Mouse (Mus musculus): ENCODE data around the gene Kcnh3.
"Not testable (repeated sequence)": the region's sequence is repeated elsewhere in the genome, so short reads cannot be mapped to it uniquely, and the experiment has no call there.

Gene Kcnh3

DNA sequence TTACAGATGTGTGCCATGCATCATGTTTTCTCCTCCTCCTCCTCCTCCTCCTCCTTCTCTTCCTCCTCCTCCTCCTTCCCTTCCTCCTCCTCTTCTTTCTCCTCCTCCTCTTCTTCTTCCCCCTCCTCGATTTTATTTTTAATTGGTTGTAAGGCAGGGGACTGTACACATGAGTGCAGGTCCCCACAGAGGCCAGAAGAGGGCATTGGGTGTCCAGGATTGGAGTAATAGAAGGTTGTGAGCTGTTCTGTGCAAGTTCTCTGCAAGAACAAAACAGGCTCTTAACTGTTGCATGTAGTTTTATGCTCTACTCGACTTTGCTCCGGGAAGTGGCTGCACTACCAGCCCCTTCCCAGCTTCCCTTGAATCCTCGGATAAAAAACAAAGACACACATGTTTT lies 15.5 kb downstream of the Kcnh3 start:
- DNase-seq (ENCODE audit: low spot score in 2 of 2), result no peak

DNA sequence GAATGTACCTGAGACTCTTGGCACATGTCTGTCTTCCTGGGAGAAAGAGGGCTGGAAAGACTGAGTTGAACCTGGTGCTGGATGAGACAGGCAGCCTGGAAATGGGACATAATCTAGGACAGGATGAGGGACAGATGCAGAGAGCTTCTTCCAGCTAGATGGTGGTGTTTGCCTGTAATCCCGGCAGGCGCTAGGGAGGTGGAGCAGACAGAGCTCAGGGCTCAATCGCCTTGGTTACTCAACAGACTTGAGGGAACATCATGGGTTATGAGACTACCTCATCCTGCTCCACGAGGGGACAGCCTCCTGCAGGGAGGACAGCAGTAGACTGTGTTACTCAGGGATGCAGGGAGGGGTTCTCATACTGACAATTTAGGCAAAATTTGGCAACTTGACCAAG lies 16.6 kb downstream of the Kcnh3 start:
- no peak for DNase-seq (ENCODE audit: low spot score in 2 of 2)

DNA sequence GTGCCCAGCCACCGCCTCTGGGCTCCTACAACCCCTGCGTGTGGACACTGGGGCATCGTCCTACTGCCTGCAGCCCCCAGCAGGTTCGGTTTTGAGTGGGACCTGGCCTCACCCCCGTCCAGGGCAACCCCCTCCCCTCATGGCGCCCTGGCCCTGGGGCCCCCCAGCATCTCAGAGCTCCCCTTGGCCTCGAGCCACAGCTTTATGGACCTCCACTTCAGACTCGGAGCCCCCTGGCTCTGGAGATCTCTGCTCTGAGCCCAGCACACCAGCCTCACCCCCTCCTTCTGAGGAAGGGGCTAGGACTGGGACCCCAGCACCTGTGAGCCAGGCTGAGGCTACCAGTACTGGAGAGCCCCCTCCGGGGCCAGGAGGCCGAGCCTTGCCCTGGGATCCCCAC lies 17.4 kb downstream of the Kcnh3 start:
- DNase-seq (ENCODE audit: low spot score in 2 of 2), result no peak

DNA sequence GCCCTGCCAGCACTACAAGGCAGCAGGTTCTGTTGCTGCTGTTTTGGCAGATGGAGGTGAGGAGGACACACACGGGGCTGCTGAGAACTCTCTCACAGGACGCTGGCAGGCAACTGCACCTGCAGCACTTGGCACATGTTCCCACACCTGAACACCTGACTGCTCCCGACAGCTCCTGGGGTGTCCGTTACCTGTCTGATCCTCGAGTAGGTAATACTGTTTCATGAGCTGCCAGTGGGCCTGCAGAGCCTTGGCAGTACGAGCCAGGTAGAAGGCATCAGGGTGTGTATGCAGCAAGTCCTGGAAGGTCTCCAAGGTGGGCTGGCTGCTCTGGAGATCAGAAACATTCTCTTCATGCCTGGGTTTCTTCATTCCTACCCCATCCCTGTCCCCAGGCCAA lies 22.1 kb downstream of the Kcnh3 start:
- not testable (repeated sequence) for DNase-seq (ENCODE audit: low spot score in 2 of 2)

DNA sequence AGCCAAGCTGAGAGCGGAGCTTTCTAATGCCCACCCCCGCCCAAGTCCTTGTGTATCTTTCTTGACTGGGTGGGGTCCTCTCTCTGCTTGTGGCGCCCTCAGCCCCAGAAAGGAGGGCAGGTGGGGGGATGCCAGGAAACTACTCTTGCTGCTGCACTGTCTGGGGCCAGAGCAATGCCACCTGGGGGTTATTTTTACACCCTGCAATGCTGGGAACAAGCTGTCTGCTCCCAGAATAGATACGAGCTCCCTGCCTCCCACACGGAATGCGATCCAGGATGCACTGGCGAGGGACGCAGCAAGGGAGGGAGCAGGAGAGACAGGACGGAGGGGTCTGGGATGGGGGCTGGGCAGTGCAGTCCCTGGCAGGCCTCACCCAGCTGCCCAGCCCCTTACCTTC lies 24.3 kb downstream of the Kcnh3 start:
- DNase-seq (ENCODE audit: low spot score in 2 of 2), result no peak

DNA sequence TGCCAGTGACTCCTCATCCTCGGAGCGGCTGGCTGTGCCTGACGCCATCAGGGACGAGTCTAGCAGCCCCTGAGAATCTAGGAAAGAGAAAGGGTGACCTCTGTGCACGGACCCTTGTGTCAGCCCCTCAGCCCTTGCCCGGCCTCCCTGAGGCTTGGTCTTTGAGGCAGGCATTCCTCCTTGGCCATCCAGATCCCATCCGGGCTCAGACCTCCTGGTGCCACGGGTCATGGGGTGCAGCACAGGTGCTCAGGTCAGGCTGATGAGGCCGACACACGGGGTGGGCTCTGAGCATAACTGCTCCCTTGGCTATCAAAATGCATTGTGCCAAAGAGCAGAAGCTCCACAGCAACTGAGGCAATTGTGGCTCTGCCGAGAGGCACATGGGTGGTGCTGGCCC lies 25.3 kb downstream of the Kcnh3 start:
- DNase-seq (ENCODE audit: low spot score in 2 of 2), result no peak

DNA sequence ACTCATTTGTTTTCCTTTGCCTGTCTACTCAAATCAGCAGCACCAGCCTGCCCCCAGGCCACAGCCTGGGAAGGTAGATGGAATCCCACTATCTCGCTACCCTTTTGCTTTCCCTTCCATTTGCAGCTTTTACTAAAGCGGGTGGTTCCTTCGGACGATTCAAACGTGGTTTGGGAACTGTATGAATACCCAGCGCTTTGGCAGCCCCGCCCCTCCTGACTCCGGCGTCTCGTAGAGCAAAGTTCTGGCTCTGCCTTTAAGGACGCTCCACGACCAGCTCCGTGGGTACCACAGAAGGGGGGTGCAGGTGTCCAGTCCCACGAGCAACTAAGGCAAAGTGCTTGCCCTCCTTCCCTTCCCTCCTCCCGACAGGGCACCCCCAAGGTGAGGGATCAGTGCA lies 26.4 kb downstream of the Kcnh3 start:
- not testable (repeated sequence) for DNase-seq (ENCODE audit: low spot score in 2 of 2)

DNA sequence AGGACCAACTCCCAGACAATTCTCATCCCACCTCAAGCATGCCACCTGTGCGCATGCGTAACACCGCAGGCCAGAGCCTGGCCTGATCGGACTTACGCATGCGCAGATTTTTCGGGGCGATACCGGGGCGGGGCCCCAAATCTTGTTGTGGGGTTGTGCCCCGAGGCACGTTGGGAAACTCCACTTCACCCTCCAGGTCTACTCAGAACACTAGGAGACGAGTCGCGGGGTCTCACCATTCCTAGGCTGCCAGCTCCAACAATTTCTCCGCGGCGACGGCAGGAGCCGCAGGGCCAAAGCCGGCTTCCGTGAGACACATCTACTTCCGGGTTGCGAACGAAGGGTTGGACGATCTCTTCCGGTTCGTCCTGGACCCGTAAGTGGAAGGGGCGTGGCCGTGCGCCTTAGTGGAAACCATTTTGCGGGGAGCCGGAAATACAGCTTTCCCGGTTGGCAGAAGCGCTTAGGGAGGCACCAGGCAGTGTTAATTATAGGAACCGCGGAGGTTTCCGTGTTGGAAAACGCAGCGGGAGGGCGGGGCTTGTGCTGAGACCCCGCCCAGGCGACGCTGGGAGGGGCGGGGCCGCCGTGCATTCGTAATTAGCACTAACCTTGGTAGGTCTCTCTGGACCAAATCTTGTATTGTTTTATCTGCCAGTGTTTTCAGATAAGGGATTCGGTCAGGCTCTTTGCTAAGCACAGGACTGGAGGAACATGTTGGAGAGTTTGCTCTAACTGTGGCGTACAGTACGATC lies 27.1 kb downstream of the Kcnh3 start, which contains the start of gene Mcrs1:
Mcrs1 (minus strand) TSS at position 336 of the 755 bp plus-strand sequence.
- DNase-seq (ENCODE audit: low spot score in 2 of 2), result peak; percentile 94 to 98

DNA sequence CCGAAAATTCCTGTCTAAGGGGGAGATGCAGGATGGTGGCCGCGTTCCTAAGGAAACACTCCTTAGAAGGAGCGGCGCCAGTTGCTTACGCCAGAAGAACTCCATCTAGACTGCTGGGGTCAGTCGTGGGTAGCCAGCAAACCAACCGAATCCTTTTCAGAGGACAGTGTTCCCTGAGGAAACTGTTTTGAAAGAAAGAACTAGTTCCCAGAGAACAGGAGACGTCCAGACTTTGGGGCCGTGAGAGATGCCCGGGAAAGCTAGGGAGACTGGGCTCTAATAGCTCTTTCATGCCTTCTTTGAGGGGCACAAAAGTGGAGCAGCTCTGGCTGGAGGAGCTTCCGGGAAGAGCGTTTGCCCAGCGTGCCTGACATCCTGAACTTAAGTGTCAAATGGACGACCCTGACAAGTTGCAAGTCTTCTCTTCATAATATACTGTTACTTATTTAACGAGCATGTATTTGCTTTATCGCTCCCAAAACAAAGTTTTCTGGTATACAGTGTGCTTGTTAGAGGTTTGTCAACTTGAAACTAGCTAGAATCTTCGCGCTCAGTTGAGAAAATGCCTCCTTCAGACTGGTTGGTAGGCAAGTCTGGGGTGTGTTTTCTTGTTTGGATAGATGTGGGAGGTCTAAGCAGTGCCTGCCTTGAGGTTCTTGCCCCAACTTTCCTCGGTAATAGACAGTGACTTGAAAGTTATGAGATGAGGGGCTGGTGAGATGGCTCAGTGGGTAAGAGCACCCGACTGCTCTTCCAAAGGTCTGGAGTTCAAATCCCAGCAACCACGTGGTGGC lies 27.9 kb downstream of the Kcnh3 start:
- DNase-seq (ENCODE audit: low spot score in 2 of 2), result no peak

DNA sequence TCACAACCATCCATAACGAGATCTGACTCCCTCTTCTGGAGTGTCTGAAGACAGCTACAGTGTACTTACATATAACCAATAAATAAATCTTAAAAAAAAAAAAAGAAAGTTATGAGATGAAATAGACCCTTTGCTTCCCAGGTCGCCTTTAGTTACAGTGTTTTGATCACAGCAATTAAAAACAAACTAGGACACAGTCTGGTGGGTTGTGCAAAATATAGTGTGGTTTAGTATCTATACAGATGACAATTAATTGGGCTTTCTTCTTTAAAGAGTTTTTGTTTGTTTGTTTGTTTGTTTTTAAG lies 28.5 kb downstream of the Kcnh3 start:
- DNase-seq (ENCODE audit: low spot score in 2 of 2), result not testable (repeated sequence)

DNA sequence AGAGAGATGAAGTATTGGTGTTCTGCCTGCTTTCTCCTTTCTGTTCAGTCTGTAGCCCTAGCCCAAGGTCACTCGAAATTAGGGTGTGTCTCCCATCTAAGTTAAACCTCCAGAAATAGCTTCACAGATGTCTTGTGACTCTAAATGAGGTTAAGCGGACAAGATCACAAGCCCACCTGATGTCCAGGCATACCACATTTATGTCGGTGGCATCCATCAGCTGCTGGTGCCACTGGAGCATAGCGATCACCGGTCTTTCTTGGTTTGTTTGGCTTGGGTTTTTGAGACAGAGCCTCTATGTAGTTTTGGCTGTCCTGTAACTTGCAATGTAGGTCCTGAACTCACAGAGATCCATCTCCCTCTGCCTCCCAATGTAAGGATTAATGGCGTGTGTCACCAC lies 29.1 kb downstream of the Kcnh3 start:
- no peak for DNase-seq (ENCODE audit: low spot score in 2 of 2)

DNA sequence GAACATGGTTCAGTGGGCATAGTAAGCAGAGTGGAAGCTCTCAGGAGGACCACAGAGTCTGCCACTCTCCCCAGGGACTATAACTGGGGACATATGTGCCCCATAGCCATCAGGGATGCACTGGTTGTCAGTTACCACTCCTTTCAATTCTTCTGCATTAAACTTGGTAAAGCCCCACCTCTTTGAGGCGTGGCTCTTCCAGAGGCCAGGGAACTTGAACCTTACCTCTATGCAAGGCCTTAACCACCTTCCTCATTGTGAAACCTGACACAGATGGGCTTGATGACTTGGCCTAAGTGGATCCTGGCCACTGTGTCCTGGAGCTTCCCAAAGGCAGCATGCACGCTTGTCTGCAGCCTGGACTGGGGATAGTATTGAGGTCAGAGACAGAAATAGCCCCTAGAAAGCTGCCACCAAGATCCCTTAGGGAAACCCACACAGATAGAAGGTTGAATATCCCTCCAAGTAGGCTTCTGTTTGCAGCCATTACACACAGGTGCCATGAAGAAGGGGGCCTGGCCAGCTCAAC lies 29.9 kb downstream of the Kcnh3 start:
- no peak for DNase-seq (ENCODE audit: low spot score in 2 of 2)

DNA sequence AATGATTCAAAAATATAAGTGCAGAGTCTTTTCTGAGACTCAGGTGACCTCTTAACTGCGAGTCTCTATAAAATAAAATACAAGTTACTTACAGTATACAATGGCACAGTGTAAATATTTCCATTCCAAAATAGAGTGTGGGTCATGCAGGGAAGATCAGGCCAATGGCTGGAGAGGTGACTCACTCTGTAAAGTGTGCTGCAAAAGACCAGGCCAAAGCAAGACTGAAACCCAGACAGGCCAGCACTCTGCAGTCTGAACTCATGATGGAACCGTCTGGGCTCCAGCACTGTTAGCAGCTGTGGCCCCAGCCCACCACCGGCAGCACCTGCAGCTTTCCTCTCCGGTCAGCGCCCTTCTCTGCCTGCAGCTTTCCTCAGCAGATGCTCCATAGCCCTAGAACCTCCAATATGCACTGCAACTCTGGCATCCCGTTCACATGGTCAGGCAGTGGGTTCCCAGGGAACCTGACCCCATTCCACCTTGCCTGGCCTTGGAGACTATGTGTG lies 30.6 kb downstream of the Kcnh3 start:
- no peak for DNase-seq (ENCODE audit: low spot score in 2 of 2)

DNA sequence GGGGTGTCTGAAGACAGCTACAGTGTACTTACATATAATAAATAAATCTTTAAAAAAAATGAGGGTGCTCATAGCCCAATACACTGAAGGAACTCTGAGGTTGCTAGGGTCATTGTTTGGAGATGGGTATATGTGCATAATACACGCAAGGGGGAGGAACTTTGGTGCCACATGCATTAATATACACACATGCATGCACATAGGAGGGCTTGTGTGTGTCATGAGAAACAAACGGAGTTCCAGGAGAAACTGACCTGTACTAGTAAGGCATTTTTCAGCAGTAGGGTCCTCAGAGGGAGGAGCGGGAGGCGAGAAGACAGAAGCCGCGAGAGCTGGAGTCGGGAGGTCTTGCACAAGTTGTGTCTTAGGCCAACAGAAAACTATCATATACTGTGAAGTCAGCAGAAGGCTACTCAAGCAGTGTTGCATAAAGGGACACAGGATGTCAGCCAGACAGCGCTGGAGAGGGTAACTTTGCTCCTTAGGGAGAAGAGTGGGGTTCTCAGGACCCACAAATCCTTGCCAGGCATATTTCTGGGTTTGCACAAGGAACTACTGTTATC lies 34.6 kb downstream of the Kcnh3 start:
- DNase-seq (ENCODE audit: low spot score in 2 of 2), result no peak

DNA sequence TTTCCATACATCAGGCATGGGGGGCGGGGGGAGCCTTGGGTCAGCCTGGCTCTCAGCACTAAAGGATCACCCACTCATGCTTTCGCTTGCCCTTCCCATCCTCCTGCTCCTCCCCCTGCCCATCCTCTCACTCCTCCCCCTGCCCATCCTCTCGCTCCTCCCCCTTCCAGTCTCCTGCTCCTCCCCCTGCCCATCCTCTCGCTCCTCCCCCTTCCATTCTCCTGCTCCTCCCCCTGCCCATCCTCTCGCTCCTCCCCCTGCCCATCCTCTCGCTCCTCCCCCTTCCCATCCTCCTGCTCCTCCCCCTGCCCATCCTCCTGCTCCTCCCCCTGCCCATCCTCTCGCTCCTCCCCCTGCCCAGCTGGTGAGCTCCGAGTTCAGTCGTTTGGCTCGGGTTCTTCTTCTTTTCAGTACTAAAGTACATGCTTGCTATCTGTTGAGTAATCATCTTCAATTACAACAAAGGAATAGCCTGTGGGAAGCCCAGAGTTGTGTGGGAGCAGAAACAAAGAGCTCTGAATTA lies 35.1 kb downstream of the Kcnh3 start:
- DNase-seq (ENCODE audit: low spot score in 2 of 2), result peak; percentile 51 to 78

DNA sequence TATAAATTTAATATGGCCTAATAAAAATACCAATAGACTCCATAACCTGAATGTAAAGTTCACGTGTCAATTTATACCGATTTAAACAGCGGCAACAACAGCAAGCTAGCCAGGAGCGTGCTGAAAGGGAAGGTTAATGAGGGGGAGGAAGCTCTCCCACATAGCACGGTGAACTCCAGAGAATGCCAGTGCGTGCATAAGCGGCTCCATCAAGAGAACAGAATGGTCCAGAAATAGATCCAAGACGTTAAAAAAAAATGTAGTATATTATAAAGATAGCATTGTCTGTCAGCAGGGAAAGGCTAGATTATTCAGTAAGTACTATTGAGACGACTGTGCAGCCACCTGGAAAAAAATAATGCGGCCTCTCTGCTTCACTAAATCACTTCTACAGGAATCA lies 38.0 kb downstream of the Kcnh3 start:
- no peak for DNase-seq (ENCODE audit: low spot score in 2 of 2)

DNA sequence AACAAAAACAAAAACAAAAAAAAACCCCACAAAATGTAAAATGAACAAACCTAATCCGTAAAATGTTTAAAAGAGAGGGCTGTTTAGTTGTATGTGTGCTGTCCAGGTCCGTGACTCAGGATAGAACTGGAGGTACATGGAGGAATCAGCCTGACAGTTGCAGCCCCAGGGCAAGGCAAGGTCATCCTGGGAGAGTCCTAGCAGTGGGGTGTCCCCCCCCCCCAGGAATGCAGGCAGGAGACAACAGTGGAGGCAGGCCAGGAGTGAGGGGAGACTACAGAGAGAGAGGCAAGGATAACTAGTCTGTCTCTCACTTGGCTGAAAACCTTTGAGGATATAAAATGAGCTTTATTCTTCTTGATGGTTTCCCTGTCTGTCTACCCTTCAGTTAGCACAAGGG lies 39.7 kb downstream of the Kcnh3 start:
- no peak for DNase-seq (ENCODE audit: low spot score in 2 of 2)

DNA sequence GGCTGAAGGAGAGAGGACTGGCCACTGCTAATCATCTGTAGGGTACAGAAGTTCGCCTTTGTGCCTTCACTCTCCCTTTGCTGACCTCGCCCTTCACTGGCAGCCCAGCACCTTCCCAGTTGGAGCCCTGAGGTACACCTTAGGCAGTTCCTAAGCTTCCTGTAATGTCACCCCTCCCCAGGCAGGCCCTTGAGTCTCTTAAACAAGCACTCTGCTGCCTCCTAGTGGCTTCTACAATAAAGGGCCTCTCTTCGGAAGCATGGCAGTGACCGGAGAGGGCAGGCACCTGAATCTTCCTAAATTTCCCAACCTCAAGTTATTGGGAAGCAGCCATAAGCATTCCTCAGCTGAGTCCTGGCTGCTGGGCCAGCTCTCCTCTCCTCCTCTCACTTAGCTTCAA lies 41.0 kb downstream of the Kcnh3 start:
- peak; percentile 42 to 62 for DNase-seq (ENCODE audit: low spot score in 2 of 2)

DNA sequence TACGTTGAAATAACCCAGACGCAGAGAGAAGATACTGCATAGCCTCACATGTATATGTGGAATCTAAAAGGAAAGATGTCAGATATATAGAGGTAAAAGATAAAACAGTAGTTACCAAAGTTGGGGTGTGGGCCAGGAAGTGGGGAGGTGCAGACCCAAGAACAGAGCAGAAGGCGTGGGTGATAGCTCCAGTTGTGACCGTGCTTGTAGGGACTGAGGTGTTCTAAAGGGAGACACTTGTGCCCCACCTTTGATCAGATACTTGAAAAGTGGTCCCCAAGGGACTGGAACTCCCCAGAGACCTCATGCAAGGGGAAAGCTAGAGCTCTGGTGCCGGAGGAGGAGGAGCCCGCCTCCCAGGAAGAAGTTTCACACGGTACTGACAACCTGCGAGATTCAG lies 51.4 kb downstream of the Kcnh3 start:
- DNase-seq (ENCODE audit: low spot score in 2 of 2), result no peak

DNA sequence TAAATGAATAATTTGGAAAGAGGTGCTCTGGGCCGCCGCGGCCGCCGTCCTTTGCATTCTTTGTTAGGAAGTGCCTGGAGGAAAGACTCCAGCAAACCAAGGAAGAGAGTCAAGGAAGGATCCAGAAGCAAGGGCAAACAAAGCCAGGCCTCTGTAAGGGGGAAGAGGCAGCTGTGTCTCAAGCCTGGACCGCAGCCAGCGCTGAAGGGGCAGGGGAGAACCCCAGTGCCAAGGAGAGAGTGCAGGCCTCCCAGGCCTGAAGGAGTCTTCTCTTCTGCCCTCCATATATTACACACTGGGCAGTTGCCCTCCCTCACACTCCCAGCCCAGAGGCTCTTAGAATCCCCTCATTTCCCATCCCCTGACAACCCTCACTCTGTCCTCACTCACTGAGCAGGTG lies 53.6 kb downstream of the Kcnh3 start:
- no peak for DNase-seq (ENCODE audit: low spot score in 2 of 2)

DNA sequence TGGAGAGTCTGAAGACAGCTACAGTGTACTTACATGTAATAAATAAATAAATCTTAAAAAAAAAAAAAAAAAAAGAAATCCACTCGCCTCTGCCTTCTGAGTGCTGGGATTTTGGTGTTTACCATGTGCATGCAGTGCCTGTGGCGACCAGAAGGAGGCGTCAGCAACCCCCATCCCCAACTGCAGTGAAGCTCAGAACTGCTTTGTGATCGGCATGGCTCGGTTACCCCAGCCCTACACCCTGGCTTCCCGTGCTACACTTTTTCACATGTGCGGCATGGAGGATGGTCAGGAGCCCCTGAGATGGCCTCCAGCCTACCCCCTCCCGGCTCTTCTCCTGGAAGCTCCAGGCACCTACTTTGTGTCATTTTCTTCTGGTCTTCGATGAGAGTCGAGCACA lies 58.8 kb downstream of the Kcnh3 start:
- no peak for DNase-seq (ENCODE audit: low spot score in 2 of 2)

DNA sequence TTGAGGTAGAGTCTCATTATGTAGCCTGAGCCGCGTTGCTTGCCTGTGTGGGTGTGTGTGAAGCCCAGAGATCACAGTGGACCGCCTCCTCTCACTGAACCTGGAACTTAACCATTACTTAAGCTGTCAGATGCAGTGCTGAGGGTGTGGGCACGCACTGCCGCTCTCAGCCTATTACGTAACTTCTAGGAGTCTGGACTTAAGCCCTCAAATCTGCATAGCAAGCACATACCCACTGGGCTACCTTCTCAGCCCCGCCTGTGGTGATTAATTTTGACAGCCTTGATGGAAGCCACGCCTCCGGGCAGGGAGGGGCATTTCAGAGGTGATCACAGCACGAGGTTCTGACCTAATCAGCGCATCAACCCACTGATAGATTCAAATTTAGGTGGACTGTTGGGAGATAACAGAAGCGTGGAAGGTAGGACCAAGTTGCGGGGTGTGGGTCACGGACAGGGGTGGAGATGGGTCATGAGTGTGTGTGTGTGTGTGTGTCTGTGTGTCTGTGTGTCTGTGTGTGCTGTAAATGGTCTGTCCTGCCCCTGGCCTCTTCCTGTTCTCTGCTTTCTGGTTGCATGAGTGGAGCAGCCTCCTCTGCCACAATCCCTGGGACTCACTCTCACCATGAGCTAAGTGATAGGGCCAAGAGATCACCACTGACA lies 60.0 kb downstream of the Kcnh3 start:
- peak in 1 of 2 experiments; percentile 51 for DNase-seq (ENCODE audit: low spot score in 2 of 2)
